Mouse (Mus musculus): ENCODE measurements around the gene Ndufb11. TPM values are rescaled to one million over a fixed set of nuclear protein-coding genes. Genes with fewer than 3 reads are reported as not detected.
A peak's percentile ranks its signal among the peaks of the same experiment; 100 is the strongest.

Gene Ndufb11
- polyA plus RNA-seq (2015; fragmentation: Nextera tagmentation; extraction: Ambion mirVana): 316 and 334 TPM in 2 replicates

DNA sequence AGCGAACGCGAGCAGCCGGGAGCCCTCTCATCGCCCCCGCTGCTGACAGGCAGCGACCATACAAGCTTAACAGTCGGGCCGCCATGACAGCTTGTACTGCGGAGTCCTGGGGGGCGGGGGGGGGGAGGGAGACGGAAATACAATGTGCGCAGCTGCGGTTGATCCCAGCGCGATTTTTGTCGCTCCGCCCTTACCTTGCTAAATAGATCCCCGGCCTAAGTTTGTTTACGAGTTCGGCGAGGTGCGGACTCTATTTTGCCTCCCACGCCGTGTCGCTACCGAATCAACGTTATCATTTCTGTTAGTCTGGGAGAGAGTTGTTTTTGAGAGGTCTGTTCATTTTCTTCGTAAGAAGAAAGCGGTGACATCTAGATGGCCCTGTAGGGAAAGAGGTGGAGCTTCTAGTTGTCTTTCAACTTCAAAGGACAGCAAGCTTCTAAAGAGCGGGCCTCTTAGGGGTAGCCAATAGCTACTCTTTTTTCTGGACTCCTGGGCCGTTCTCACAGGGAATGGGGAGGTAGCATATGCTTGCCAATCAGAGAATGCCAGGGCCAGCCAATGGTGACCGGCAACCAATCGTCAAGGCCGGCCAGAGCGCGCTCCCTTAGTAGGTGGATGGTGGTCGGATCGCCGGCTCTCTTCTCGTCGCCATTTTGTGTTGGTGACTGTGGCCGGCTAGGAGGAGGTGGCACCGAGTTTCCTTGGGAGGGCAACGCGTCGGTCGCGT is at the start of gene Ndufb11, which contains the start of gene Rbm10:
Gene Ndufb11 (minus strand): TSS at position 444 of the 727 bp plus-strand sequence.
Gene Rbm10 (plus strand): TSS at position 328 of the 727 bp plus-strand sequence.
- Histone ChIP-seq H3K9ac (ENCODE audit: low read length) (peak within 1 kb of the TSS; percentile 64), H3K27ac (replicated peaks) (peak within 1 kb of the TSS; percentile 82), H3K4me1 (replicated peaks; ENCODE audit: control insufficient read depth, insufficient read depth) (no peaks in the 10 kb centered on the region)

DNA sequence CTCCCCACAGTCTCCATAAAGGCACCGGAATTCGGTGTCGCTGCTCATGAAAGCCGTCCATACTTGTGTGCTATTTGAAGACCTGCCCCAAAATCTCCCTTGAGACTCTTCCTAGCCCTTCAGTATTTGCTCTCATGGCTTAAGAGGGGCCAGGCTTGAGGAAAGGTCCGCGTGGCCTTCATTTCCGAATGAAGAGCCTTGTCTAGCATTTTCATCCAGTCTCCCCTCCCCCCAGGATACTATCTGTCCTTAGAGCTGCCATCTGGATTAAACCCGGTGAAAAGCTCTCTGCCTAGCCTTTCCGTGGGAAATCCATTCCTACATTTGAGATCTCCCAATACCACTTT is 46.0 kb upstream of the Ndufb11 start:
- no peak for ATAC-seq (ENCODE audit: low FRiP score, low TSS enrichment)

More for the DNA sequence above, at the start of gene Ndufb11, which contains the start of gene Rbm10:
- Histone ChIP-seq H3K27me3 (ENCODE audit: control insufficient read depth, insufficient read depth, low read length) (no peaks in the 10 kb centered on the region), H3K4me2 (replicated peaks; ENCODE audit: low read depth) (peak within 1 kb of the TSS; percentile 50), H3K4me3 (ENCODE audit: low read depth, low read length) (peak within 1 kb of the TSS; percentile 60), H3K9me3 (ENCODE audit: control insufficient read depth, low read length) (no peaks in the 10 kb centered on the region), H3K36me3 (ENCODE audit: control insufficient read depth, insufficient read depth, low read length) (no peaks in the 10 kb centered on the region)
- peak; percentile 98 for ATAC-seq (ENCODE audit: low FRiP score, low TSS enrichment)
- TF ChIP-seq EP300 (optimal IDR thresholded peaks at IDR 0.05) (no peak), CTCF (IDR thresholded peaks at IDR 0.05; ENCODE audit: low read depth) (no peak)
- DNase-seq (ENCODE audit: low spot score): peak; percentile 82
- 16% methylated on average over 39 of the region's 49 CpGs for WGBS

DNA sequence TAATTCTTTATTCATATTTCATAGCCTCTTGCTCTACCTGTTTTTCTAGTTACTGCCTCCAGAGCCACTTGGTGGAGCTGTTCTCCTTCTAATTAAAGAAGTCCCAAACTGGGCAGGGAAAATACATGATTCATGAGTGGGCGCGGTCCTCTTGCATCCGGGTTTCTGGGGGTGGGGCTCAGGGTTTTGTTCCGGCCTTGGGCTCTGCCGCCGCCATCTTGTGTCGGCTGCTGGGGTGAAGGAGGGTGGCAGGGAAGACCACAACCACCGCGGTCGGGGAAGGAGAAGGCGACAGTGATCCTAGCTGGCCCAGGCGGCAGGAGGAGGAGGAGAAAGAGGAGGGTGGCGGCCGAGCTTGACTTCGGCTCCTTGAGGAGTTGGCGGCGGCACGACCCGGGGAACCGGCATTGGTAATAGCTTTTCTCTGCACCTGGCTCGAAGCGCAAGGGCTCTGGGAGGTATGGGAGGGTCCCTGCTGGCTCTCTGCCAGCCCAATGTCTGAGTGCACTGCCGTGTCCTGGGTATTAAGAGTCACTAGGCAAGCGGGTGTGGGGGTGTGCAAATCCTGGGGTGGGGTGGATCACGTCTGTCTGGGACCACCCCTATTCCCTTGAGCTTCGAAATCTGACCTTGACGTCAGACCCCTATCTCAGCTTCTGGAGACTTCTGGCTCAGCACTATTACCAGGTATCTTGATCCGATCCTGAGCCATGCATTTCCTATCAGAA is 45.5 kb upstream of the Ndufb11 start:
- Histone ChIP-seq H3K4me2 (replicated peaks; ENCODE audit: low read depth) (peak overlapping the region; percentile 50), H3K36me3 (ENCODE audit: control insufficient read depth, insufficient read depth, low read length) (no peaks in the 10 kb centered on the region), H3K9me3 (ENCODE audit: control insufficient read depth, low read length) (no peaks in the 10 kb centered on the region), H3K4me3 (ENCODE audit: low read depth, low read length) (peak overlapping the region; percentile 58), H3K4me1 (replicated peaks; ENCODE audit: control insufficient read depth, insufficient read depth) (no peaks in the 10 kb centered on the region), H3K27ac (replicated peaks) (peak overlapping the region; percentile 82), H3K9ac (ENCODE audit: low read length) (peak overlapping the region; percentile 74), H3K27me3 (ENCODE audit: control insufficient read depth, insufficient read depth, low read length) (no peaks in the 10 kb centered on the region)
- WGBS: 14% methylated on average over 25 of the region's 28 CpGs
- DNase-seq (ENCODE audit: low spot score) (peak; percentile 85), ATAC-seq (ENCODE audit: low FRiP score, low TSS enrichment) (peak; percentile 93)
- peak; percentile 31 for TF ChIP-seq EP300 (optimal IDR thresholded peaks at IDR 0.05)
- peak; percentile 78 for TF ChIP-seq CTCF (IDR thresholded peaks at IDR 0.05; ENCODE audit: low read depth)

More for the DNA sequence above, 46.0 kb upstream of the Ndufb11 start:
- Histone ChIP-seq H3K4me2 (replicated peaks; ENCODE audit: low read depth) (peak overlapping the region; percentile 50), H3K36me3 (ENCODE audit: control insufficient read depth, insufficient read depth, low read length) (no peaks in the 10 kb centered on the region), H3K27me3 (ENCODE audit: control insufficient read depth, insufficient read depth, low read length) (no peaks in the 10 kb centered on the region), H3K4me1 (replicated peaks; ENCODE audit: control insufficient read depth, insufficient read depth) (no peaks in the 10 kb centered on the region), H3K4me3 (ENCODE audit: low read depth, low read length) (peak overlapping the region; percentile 58), H3K27ac (replicated peaks) (peak overlapping the region; percentile 82), H3K9me3 (ENCODE audit: control insufficient read depth, low read length) (no peaks in the 10 kb centered on the region), H3K9ac (ENCODE audit: low read length) (peak overlapping the region; percentile 74)
- TF ChIP-seq CTCF (IDR thresholded peaks at IDR 0.05; ENCODE audit: low read depth) (no peak), EP300 (optimal IDR thresholded peaks at IDR 0.05) (no peak)
- no peak for DNase-seq (ENCODE audit: low spot score)
- 15% methylated on average over 9 of the region's 9 CpGs for WGBS

DNA sequence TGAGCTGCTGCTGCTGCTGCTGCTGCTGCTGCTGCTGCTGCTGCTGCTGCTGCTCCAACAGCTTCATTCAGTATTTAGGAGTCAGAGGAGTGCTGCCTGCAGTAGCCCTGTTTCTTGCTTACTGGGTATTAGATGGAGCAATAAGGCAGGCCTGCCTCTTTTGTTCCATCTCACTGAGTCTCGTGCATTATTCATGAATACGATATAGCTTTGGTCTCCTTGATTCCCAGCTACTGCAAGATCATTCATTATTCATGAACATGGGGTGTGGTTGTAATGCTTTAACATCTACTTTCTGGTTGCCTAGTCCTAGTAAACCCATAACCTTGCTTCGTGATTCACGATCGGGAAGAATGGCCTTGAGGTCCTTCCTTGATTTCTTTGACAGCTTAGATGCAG is 44.9 kb upstream of the Ndufb11 start:
- H3K4me2 ChIP-seq (replicated peaks; ENCODE audit: low read depth): no peak overlapping the region
- H3K27ac ChIP-seq (replicated peaks): no peak overlapping the region
- H3K4me3 ChIP-seq (ENCODE audit: low read depth, low read length): no peak overlapping the region
- 31% methylated on average over 5 of the region's 5 CpGs for WGBS
- DNase-seq (ENCODE audit: low spot score): no peak
- TF ChIP-seq EP300 (optimal IDR thresholded peaks at IDR 0.05) (no peak), CTCF (IDR thresholded peaks at IDR 0.05; ENCODE audit: low read depth) (no peak)
- no peak overlapping the region for H3K9ac ChIP-seq (ENCODE audit: low read length)
- H3K9me3 ChIP-seq (ENCODE audit: control insufficient read depth, low read length): no peaks in the 10 kb centered on the region
- H3K4me1 ChIP-seq (replicated peaks; ENCODE audit: control insufficient read depth, insufficient read depth): no peaks in the 10 kb centered on the region
- no peaks in the 10 kb centered on the region for H3K36me3 ChIP-seq (ENCODE audit: control insufficient read depth, insufficient read depth, low read length)
- no peak; the same call in 1 of the 2 replicates for ATAC-seq (ENCODE audit: low FRiP score, low TSS enrichment)
- no peaks in the 10 kb centered on the region for H3K27me3 ChIP-seq (ENCODE audit: control insufficient read depth, insufficient read depth, low read length)

DNA sequence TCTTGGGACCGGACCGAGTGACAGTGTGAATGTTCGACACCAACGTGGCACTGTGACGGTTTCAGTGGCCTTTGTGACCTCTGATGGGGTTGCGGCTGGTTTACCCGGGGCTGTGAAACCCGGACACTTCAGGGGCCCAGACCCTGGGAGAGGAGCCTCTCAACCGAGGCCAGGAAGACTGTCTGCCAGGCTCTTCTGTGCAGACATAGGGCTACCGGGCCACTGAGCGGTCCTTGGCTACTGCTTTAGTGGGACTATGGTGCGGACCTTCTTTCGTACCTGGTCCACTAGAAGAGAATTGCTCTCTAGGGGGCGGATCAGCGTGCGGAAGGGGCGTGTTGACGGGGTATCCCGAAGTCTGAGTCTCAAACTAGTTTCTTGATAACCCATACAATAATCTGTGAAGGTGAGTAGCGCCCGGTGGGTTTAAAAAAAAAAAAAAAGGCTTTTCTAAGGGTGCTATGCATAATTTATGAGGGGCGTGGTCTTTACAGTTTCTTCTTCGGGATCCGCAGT is 41.5 kb upstream of the Ndufb11 start:
- H3K27ac ChIP-seq (replicated peaks): no peak overlapping the region
- no peaks in the 10 kb centered on the region for H3K9me3 ChIP-seq (ENCODE audit: control insufficient read depth, low read length)
- peak; percentile 7; the same call in 1 of the 2 replicates for TF ChIP-seq CTCF (IDR thresholded peaks at IDR 0.05; ENCODE audit: low read depth)
- TF ChIP-seq EP300 (optimal IDR thresholded peaks at IDR 0.05): no peak
- 9% methylated on average over 24 of the region's 24 CpGs for WGBS
- DNase-seq (ENCODE audit: low spot score) (peak; percentile 15), ATAC-seq (ENCODE audit: low FRiP score, low TSS enrichment) (no peak)
- peak overlapping the region; percentile 70 for H3K4me2 ChIP-seq (replicated peaks; ENCODE audit: low read depth)
- H3K36me3 ChIP-seq (ENCODE audit: control insufficient read depth, insufficient read depth, low read length): no peaks in the 10 kb centered on the region
- no peaks in the 10 kb centered on the region for H3K4me1 ChIP-seq (replicated peaks; ENCODE audit: control insufficient read depth, insufficient read depth)
- peak overlapping the region; percentile 50 for H3K9ac ChIP-seq (ENCODE audit: low read length)
- peak overlapping the region; percentile 46 for H3K4me3 ChIP-seq (ENCODE audit: low read depth, low read length)
- H3K27me3 ChIP-seq (ENCODE audit: control insufficient read depth, insufficient read depth, low read length): no peaks in the 10 kb centered on the region

All from stomach, postnatal 0 days (tissue).